Mouse (Mus musculus) monocyte, adult 5-6 weeks (primary cell): ENCODE measurements around the gene Olfr805. TPM values are rescaled to one million over a fixed set of nuclear protein-coding genes. Genes with fewer than 3 reads are reported as not detected.

Experiments
- ATAC-seq: fragments of 153-309, 156-312 bp; replicated peaks from 2 replicates; pipeline ENCODE4 v1.8.0; 2017; ENCODE audit warnings: mild to moderate bottlenecking; ENCODE audit not compliant: low TSS enrichment, insufficient number of reproducible peaks, severe bottlenecking, poor library complexity, low FRiP score
- total RNA-seq: library from RNA; stranded (forward); fragments of 200-1000, 200-491, 200-594 nt; gene quantifications from 3 replicates; pipeline ENCODE4 v1.2.3, GENCODE M21; 2017

Olfr805 gene
- not detected in 3 replicates for total RNA-seq

DNA sequence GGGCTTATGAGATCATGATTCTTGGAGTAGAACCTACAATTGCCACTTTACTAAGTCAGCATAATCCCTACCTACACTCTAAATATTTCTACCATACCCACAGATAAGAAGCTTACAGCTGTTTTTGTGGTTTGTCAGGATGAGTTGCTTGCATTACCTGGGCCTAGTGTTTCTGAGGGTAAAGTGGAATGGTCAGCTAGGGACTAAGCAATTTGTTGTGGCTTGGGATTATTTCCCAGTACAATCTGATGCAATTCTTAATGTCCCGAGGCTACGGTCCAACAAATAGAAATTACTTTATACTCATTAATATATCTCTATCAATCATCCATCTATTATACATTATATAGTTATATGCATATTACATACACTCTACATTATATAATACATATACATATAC lies at the start of gene Olfr805:
Gene Olfr805, minus strand, starts transcription at position 101 of the 400 bp plus-strand sequence.
- ATAC-seq, result no peak

DNA sequence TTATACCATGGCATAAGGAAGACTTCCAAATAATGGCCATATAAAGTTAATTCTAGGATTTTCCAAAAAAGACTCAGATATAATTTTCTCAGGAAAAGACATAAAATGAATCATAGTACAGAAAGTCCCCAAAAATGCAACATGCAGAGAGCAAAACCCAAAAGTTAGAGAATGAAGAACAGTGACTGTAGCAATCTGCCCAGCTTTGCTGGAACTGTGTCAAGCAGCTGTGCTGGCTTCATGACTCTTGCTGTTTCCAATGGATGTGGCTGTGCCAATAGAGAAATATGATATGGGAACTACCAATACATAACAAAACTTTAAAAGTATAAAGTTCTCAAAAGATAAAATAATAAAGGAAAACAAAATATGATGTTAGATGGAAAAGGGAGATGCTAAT lies 48.9 kb upstream of the Olfr805 start:
- ATAC-seq, result no peak

DNA sequence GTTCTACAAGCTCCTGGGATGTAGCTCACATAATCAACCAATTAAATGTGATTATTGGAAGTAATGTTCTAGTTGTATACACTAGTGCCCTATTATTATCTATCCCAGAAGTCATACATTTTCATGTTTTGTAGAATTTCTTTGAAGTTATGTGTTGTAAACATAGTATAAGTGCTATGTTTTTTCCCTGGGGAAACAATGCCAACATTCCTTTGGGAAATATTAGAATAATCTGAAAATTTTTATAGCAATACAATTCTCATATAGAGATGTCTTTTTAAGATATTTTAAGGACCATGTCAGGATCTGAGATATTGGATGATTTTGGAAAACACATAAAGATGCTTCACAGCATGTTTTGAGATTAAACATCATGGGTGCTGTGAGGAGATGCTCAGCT lies 45.2 kb upstream of the Olfr805 start, which contains the start of gene Olfr809:
Gene Olfr809, plus strand, starts transcription at position 301 of the 400 bp plus-strand sequence.
- ATAC-seq, result no peak

DNA sequence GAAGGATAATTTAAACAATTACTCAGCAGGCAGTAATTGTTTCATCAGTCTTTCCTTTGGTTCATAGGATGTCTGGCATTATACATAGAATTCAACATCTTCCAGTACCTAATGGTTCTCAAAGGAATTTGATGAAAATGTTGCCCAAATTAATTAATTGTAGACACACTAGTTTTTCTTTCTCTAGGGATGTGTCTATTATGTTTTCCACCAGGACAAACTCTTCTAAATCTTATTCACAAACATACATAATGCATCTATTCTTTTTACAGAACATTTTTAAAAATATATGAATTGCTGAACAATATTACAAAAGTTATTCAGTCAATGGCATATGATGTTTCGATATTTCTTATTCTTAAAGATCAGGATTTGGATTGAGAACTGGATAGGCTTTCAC lies 36.0 kb upstream of the Olfr805 start, which contains the start of gene Olfr808:
Gene Olfr808, plus strand, starts transcription at position 301 of the 400 bp plus-strand sequence.
- no peak for ATAC-seq

DNA sequence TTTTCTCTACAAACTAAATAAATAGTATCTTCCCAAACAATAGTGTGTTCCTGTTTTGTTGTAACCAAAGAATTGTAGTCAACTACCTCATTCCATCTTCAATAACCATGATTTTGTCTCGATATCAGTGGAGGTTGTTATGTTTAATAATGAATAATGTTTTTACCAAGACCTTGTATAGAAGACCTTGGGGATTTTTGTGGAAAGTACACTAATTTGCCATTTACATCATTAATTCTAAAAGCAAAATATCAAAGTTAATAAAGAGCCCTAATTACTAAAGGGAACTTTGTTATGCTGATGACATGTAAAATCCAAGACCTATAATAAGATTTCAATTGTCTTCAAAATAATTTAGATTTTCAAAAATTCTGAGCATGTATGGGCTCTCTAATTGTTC lies 28.5 kb upstream of the Olfr805 start, which contains the start of gene Olfr807:
Gene Olfr807, minus strand, starts transcription at position 101 of the 400 bp plus-strand sequence.
- ATAC-seq, result no peak

DNA sequence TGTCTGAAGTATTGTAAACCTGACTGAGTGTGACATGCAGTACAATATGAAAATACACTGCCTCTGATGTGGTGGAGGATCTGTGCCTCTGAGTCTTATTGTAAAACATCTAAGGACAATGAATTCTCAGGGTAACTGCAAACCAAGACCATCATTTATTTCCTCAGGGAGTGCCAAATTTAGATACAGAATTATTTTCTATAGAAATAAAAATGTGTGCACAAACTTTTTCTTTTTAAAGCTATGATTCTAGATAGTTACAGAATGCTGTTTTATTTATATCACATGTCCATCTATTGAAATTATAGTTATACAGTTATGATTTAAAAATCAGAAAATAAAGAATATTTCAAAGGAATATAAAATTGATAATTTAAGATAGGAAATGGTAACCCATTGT lies 12.6 kb upstream of the Olfr805 start, which contains the start of gene Olfr806:
Gene Olfr806, minus strand, starts transcription at position 101 of the 400 bp plus-strand sequence.
- ATAC-seq, result no peak

DNA sequence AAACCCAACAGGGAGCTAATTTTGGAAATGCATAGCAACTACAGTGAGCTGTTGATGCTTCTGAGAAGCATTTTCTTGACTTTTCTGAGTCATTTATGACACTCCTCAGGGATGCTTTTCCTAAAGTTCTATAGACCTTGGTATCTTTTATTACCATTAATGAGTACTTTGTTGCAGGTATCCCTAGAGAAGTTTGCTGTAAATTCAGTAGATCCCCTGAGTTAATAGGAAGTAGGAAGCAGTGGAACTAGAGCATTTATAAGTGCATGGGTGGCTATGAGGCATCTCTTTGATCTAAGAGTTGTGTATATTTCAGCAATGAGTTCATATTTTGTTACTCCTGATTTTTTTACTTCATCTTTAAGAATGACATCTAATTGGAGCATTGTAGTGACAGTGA lies 26.3 kb downstream of the Olfr805 start, which contains the start of gene Olfr804:
Gene Olfr804, plus strand, starts transcription at position 301 of the 400 bp plus-strand sequence.
- ATAC-seq, result no peak

DNA sequence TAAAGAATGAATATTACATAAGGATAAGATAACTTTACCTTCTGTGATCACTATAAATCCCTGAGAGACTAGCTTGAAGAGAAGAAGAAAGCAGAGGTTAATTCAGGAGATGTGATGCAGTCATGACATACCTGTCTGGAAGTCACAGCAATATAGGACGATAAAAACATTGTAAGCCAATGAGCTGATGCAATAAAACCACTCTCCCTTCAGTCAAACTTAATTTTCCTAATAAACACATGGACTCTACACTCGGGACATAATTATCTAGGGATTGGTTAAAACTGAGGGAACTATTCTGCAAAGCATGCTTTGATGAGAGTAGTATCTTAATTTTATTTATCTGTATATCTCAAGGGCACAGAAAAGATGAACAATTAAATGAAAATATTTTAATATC lies 35.0 kb downstream of the Olfr805 start, which contains the start of gene Olfr803:
Gene Olfr803, minus strand, starts transcription at position 101 of the 400 bp plus-strand sequence.
- ATAC-seq, result no peak

DNA sequence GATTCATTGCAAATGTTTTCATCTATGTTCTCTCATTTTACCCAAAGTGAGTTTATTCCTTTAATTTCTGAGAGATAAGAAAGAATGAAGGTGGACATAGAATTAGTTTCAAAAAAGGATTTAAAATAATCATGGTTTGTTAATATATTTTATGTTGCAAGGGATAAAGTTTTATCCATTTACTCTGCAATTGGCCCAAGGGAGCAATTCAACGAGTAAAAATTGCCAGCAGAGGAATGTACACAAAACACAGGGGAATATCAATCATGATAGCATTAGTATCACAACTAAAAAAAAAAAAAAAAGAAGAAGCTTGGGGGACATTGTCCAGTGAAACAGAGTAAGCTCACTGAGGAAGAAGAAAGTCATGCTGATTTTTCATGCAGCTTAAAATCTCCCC lies 41.1 kb downstream of the Olfr805 start, which contains the start of gene Olfr802:
Gene Olfr802, minus strand, starts transcription at position 101 of the 400 bp plus-strand sequence.
- no peak for ATAC-seq

DNA sequence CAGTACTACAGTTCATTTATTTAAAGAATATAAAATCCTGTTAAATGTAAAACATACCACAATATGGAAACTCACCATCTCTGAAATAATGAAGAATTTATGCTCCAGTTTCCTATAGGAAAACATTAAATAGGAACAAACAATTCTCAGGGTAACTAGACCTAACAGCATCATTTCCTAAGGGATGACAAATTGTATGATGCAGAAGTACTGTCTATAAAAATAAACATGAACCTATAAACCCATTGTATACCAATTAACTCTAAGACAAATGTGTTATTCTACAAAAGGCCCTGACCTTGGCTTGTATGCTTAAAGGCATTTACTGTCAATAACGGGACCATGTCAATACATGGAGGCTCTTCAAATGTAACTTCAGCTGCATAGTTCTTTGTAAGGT lies 55.4 kb downstream of the Olfr805 start, which contains the start of gene Olfr801:
Gene Olfr801, minus strand, starts transcription at position 101 of the 400 bp plus-strand sequence.
- no peak for ATAC-seq

Other genes with a start within 250 kb of the Olfr805 start
- not detected in 3 replicates for gene Olfr789, start 244.6 kb downstream of the Olfr805 start, total RNA-seq
- not detected in 3 replicates for gene Olfr790, start 230.9 kb downstream of the Olfr805 start, total RNA-seq
- gene Olfr791, start 207.6 kb downstream of the Olfr805 start, total RNA-seq, result not detected in 3 replicates
- not detected in 3 replicates for gene Olfr792, start 190.2 kb downstream of the Olfr805 start, total RNA-seq
- 0.10 TPM in 1 of 3 replicates, not detected in the others for gene Olfr794, start 161.7 kb downstream of the Olfr805 start, total RNA-seq
- gene Olfr796, start 116.8 kb downstream of the Olfr805 start, total RNA-seq, result not detected in 3 replicates
- gene Olfr798, start 101.4 kb downstream of the Olfr805 start, total RNA-seq, result not detected in 3 replicates
- 0.43 TPM in 1 of 3 replicates, not detected in the others for gene Olfr799, start 91.9 kb downstream of the Olfr805 start, total RNA-seq
- gene Olfr800, start 71.7 kb downstream of the Olfr805 start, total RNA-seq, result not detected in 3 replicates
- not detected in 3 replicates for gene Olfr801, start 55.5 kb downstream of the Olfr805 start, total RNA-seq
- gene Olfr802, start 41.2 kb downstream of the Olfr805 start, total RNA-seq, result not detected in 3 replicates
- not detected in 3 replicates for gene Olfr803, start 35.1 kb downstream of the Olfr805 start, total RNA-seq
- gene Olfr804, start 26.2 kb downstream of the Olfr805 start, total RNA-seq, result not detected in 3 replicates
- gene Olfr806, start 12.5 kb upstream of the Olfr805 start, total RNA-seq, result not detected in 3 replicates
- gene Olfr807, start 28.4 kb upstream of the Olfr805 start, total RNA-seq, result not detected in 3 replicates
- not detected in 3 replicates for gene Olfr808, start 36.1 kb upstream of the Olfr805 start, total RNA-seq
- gene Olfr809, start 45.3 kb upstream of the Olfr805 start, total RNA-seq, result not detected in 3 replicates
- not detected in 3 replicates for gene Olfr810, start 65.5 kb upstream of the Olfr805 start, total RNA-seq
- gene Olfr811, start 75.0 kb upstream of the Olfr805 start, total RNA-seq, result not detected in 3 replicates
- gene Olfr812, start 116.7 kb upstream of the Olfr805 start, total RNA-seq, result not detected in 3 replicates
- gene Olfr813, start 126.0 kb upstream of the Olfr805 start, total RNA-seq, result not detected in 3 replicates
- gene Olfr814, start 150.5 kb upstream of the Olfr805 start, total RNA-seq, result not detected in 3 replicates
- not detected in 3 replicates for gene Olfr815, start 176.5 kb upstream of the Olfr805 start, total RNA-seq
- not detected in 3 replicates for gene Olfr816, start 186.2 kb upstream of the Olfr805 start, total RNA-seq
- gene Olfr818, start 219.7 kb upstream of the Olfr805 start, total RNA-seq, result not detected in 3 replicates
- not detected in 3 replicates for gene Olfr819, start 237.9 kb upstream of the Olfr805 start, total RNA-seq
- not detected in 3 replicates for gene Olfr247, start 246.8 kb upstream of the Olfr805 start, total RNA-seq